Mouse (Mus musculus): ENCODE measurements around the gene Uimc1. TPM values are rescaled to one million over a fixed set of nuclear protein-coding genes. Genes with fewer than 3 reads are reported as not detected.

The Uimc1 gene
- total and polyA plus RNA-seq, 3 experiments: 20.7 to 177 (median 44.5) TPM

- no peak for TF ChIP-seq ETS1 (conservative IDR thresholded peaks at IDR 0.05; ENCODE audit: low read depth, low read length)
- no peak for DNase-seq (ENCODE audit: extremely low read depth)
- peaks cover 0 to 3% of the 10 kb centered on the region in 2 experiments; a peak in 1 of 4 replicates for H3K4me1 ChIP-seq (ENCODE audit: control insufficient read depth in 1 of 2, insufficient read depth in 2 of 2)
- no peak overlapping the region for H3K4me2 ChIP-seq (ENCODE audit: insufficient read depth, low read depth, poor library complexity, severe bottlenecking)
- dilution Hi-C loops (cut with MboI; ENCODE audit: extremely low pct_ligation_motif_present, extremely low pct_unique_long_range_greater_than_20kb, low sequenced_read_pairs) (no loop called here), in situ Hi-C loops (cut with MboI; ENCODE audit: low pct_ligation_motif_present, low pct_unique_long_range_greater_than_20kb, low sequenced_read_pairs) (no loop called here)
- no peak overlapping the region for H3K27ac ChIP-seq (ENCODE audit: insufficient read depth, low read depth)
- H3K4me3 ChIP-seq (replicated peaks in 1 of 3; ENCODE audit: low read depth in 2 of 3, low read length in 2 of 3, poor library complexity in 1 of 3): no peak overlapping the region
- H3K79me2 ChIP-seq (replicated peaks; ENCODE audit: control insufficient read depth, extremely low read depth, insufficient read depth, poor library complexity, severe bottlenecking): no peaks in the 10 kb centered on the region
- no peak overlapping the region for H3K9ac ChIP-seq (ENCODE audit: insufficient read depth, low read depth)
- H3K36me3 ChIP-seq (replicated peaks in 1 of 2; ENCODE audit: control insufficient read depth in 1 of 2, insufficient read depth in 1 of 2, low read length in 1 of 2): no peaks in the 10 kb centered on the region
- H3K9me3 ChIP-seq (replicated peaks; ENCODE audit: low read length): peaks cover 4% of the 10 kb centered on the region
- H3K27me3 ChIP-seq (replicated peaks): peaks cover 87% of the 10 kb centered on the region
These were observed 111.8 kb downstream of the Uimc1 start for GRCm38 (mm10) chr13:54988181-54988760.

- Histone ChIP-seq H3K79me2 (replicated peaks; ENCODE audit: control insufficient read depth, extremely low read depth, insufficient read depth, poor library complexity, severe bottlenecking) (no peaks in the 10 kb centered on the region), H3K9ac (ENCODE audit: insufficient read depth, low read depth) (no peak overlapping the region), H3K36me3 (replicated peaks in 1 of 2; ENCODE audit: control insufficient read depth in 1 of 2, insufficient read depth in 1 of 2, low read length in 1 of 2) (no peaks in the 10 kb centered on the region), H3K4me3 (replicated peaks in 1 of 3; ENCODE audit: low read depth in 2 of 3, low read length in 2 of 3, poor library complexity in 1 of 3) (no peak overlapping the region), H3K9me3 (replicated peaks; ENCODE audit: low read length) (peaks cover 4% of the 10 kb centered on the region), H3K4me1 (ENCODE audit: control insufficient read depth in 1 of 2, insufficient read depth in 2 of 2) (peaks cover 0 to 3% of the 10 kb centered on the region in 2 experiments; a peak in 1 of 4 replicates), H3K27me3 (replicated peaks) (peaks cover 87% of the 10 kb centered on the region), H3K4me2 (ENCODE audit: insufficient read depth, low read depth, poor library complexity, severe bottlenecking) (no peak overlapping the region), H3K27ac (ENCODE audit: insufficient read depth, low read depth) (no peak overlapping the region)
- DNase-seq (ENCODE audit: extremely low read depth): no peak
- TF ChIP-seq MYC (IDR thresholded peaks at IDR 0.05; ENCODE audit: low read depth, low read length): no peak
- in situ Hi-C loops (cut with MboI; ENCODE audit: low pct_ligation_motif_present, low pct_unique_long_range_greater_than_20kb, low sequenced_read_pairs): no loop called here
- dilution Hi-C loops (cut with MboI; ENCODE audit: extremely low pct_ligation_motif_present, extremely low pct_unique_long_range_greater_than_20kb, low sequenced_read_pairs): no loop called here
These were observed 112.7 kb downstream of the Uimc1 start for GRCm38 (mm10) chr13:54987405-54987804.

DNA sequence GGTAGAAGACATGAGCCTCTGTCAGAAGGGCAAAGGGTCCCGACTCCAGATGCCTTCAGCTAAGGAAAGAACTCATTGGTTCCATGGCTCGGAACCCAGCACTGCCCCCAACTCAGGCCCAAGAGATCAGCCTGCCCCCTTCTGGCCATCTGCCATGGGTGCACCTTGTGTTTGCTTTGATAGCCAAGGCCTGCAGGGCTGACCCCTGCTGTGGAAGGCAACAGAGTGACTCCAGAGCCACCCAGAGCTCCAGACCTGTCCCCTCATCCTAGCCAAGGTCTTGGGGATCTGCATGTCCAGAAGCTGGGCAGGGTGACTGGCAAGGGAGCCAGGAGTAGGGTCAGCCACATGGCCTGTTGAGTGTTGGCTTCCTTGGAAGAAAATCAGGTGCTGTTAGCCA is 116.5 kb downstream of the Uimc1 start:
- no peak for TF ChIP-seq MAX (IDR thresholded peaks at IDR 0.05; ENCODE audit: low read length)
- peak; percentile 32 to 71; a peak in 3 of 4 replicates for TF ChIP-seq CTCF (conservative IDR thresholded peaks at IDR 0.05 in 1 of 2, IDR thresholded peaks at IDR 0.05 in 1 of 2; ENCODE audit: low read depth in 2 of 2, low read length in 2 of 2)
- TF ChIP-seq EP300 (IDR thresholded peaks at IDR 0.05; ENCODE audit: low read length): no peak
- peak; percentile 73 for TF ChIP-seq SMC3 (IDR thresholded peaks at IDR 0.05; ENCODE audit: low read depth, low read length)
- TF ChIP-seq UBTF (IDR thresholded peaks at IDR 0.05; ENCODE audit: low read depth, low read length): no peak
- no peak for TF ChIP-seq POLR2AphosphoS2 (IDR thresholded peaks at IDR 0.05; ENCODE audit: low read depth, low read length)
- TF ChIP-seq BHLHE40 (IDR thresholded peaks at IDR 0.05; ENCODE audit: low read depth, low read length): no peak
- no peak for TF ChIP-seq TCF12 (IDR thresholded peaks at IDR 0.05; ENCODE audit: low read depth, low read length)
- TF ChIP-seq NELFE (IDR thresholded peaks at IDR 0.05; ENCODE audit: low read depth, low read length): no peak
- TF ChIP-seq ETS1 (conservative IDR thresholded peaks at IDR 0.05; ENCODE audit: low read depth, low read length): no peak
- TF ChIP-seq ZNF384 (IDR thresholded peaks at IDR 0.05; ENCODE audit: low read depth, low read length): no peak
- no peak for TF ChIP-seq TBP (conservative IDR thresholded peaks at IDR 0.05; ENCODE audit: low read depth, low read length)
- TF ChIP-seq RAD21 (IDR thresholded peaks at IDR 0.05; ENCODE audit: low read depth, low read length): peak; percentile 48
- TF ChIP-seq CHD1 (IDR thresholded peaks at IDR 0.05; ENCODE audit: low read depth, low read length): no peak
- no peak for TF ChIP-seq GABPA (IDR thresholded peaks at IDR 0.05; ENCODE audit: insufficient replicate concordance, low read depth, low read length)
- TF ChIP-seq SIN3A (IDR thresholded peaks at IDR 0.05; ENCODE audit: low read length): no peak
- no peak for TF ChIP-seq MYC (IDR thresholded peaks at IDR 0.05; ENCODE audit: low read depth, low read length)
- in situ Hi-C loops (cut with MboI; ENCODE audit: low pct_ligation_motif_present, low pct_unique_long_range_greater_than_20kb, low sequenced_read_pairs) (no loop called here), dilution Hi-C loops (cut with MboI; ENCODE audit: extremely low pct_ligation_motif_present, extremely low pct_unique_long_range_greater_than_20kb, low sequenced_read_pairs) (no loop called here)
- DNase-seq (ENCODE audit: extremely low read depth): peak; percentile 12
- peaks cover 94% of the 10 kb centered on the region for H3K27me3 ChIP-seq (replicated peaks)
- no peak overlapping the region for H3K9ac ChIP-seq (ENCODE audit: insufficient read depth, low read depth)
- H3K9me3 ChIP-seq (replicated peaks; ENCODE audit: low read length): peaks cover 4% of the 10 kb centered on the region
- H3K36me3 ChIP-seq (replicated peaks in 1 of 2; ENCODE audit: control insufficient read depth in 1 of 2, insufficient read depth in 1 of 2, low read length in 1 of 2): no peaks in the 10 kb centered on the region
- H3K4me2 ChIP-seq (ENCODE audit: insufficient read depth, low read depth, poor library complexity, severe bottlenecking): no peak overlapping the region
- no peak overlapping the region for H3K4me3 ChIP-seq (replicated peaks in 1 of 3; ENCODE audit: low read depth in 2 of 3, low read length in 2 of 3, poor library complexity in 1 of 3)
- H3K4me1 ChIP-seq (ENCODE audit: control insufficient read depth in 1 of 2, insufficient read depth in 2 of 2): peaks cover 0 to 3% of the 10 kb centered on the region in 2 experiments; a peak in 1 of 4 replicates
- H3K79me2 ChIP-seq (replicated peaks; ENCODE audit: control insufficient read depth, extremely low read depth, insufficient read depth, poor library complexity, severe bottlenecking): no peaks in the 10 kb centered on the region
- H3K27ac ChIP-seq (ENCODE audit: insufficient read depth, low read depth): no peak overlapping the region

All from CH12.LX (cell line).